Mouse (Mus musculus) kidney, adult 2 months (tissue): ENCODE data around the gene Snx11. TPM values are rescaled to one million over a fixed set of nuclear protein-coding genes. Genes with fewer than 3 reads are reported as not detected.
A peak's percentile ranks its signal among the peaks of the same experiment; 100 is the strongest.
"Not testable (repeated sequence)": the region's sequence is repeated elsewhere in the genome, so short reads cannot be mapped to it uniquely, and the experiment has no call there.

Experiments
- DNase-seq: peaks from one replicate; pipeline ENCODE4 v3.0.0; 2021
- H3K27ac ChIP-seq: fragments of 200-500 bp; 2 replicates; pipeline ENCODE4 v1.5.1; 2012; ENCODE audit warnings: low read depth, low read length, control low read depth, inconsistent platforms; ENCODE audit not compliant: insufficient read depth
- H3K27me3 ChIP-seq: fragments of 200-500 bp; replicated peaks from 2 replicates; pipeline ENCODE4 v1.6.1; 2012; ENCODE audit warnings: mild to moderate bottlenecking, moderate library complexity, low read length, inconsistent platforms; ENCODE audit not compliant: control insufficient read depth, insufficient read depth
- H3K36me3 ChIP-seq: fragments of 200-500 bp; 2 replicates; pipeline ENCODE4 v1.6.1; 2012; ENCODE audit warnings: mild to moderate bottlenecking, moderate library complexity, low read length, inconsistent platforms; ENCODE audit not compliant: control insufficient read depth, insufficient read depth
- H3K4me1 ChIP-seq: fragments of 200-500 bp; 2 replicates; pipeline ENCODE4 v1.6.1; 2011; ENCODE audit warnings: low read length; ENCODE audit not compliant: control insufficient read depth, insufficient read depth
- H3K4me3 ChIP-seq: fragments of 200-500 bp; 2 replicates; pipeline ENCODE4 v1.5.1; 2011; ENCODE audit warnings: mild to moderate bottlenecking, low read depth, low read length, control low read depth; ENCODE audit not compliant: insufficient read depth
- CTCF ChIP-seq: fragments of 200-500 bp; conservative IDR thresholded peaks from 2 replicates; pipeline ENCODE4 v1.5.1; 2011; ENCODE audit warnings: low read depth, mild to moderate bottlenecking, control low read depth, low read length, moderate library complexity, mixed read lengths; ENCODE audit not compliant: insufficient read depth, insufficient read length
- POLR2A ChIP-seq: fragments of 200-500 bp; IDR thresholded peaks from one replicate; pipeline ENCODE4 v1.6.1; 2011; ENCODE audit warnings: low read depth, low read length, control low read depth
- WGBS: fragments of 180-500 bp; shearing (Covaris S2); methylation state at CpG from one replicate; pipeline ENCODE4 v1.1.7; 2018; 5-methylcytosine and 5-hydroxymethylcytosine counted together
- polyA plus RNA-seq: library from polyadenylated mRNA; depleted of rRNA; stranded (reverse); fragments of >200 nt; gene quantifications from 2 replicates; pipeline ENCODE4 v1.2.3, GENCODE M21; 2012

The Snx11 gene
- polyA plus RNA-seq, 1 experiment = 13.7 TPM

- no peaks in the 10 kb centered on the region for H3K27me3 ChIP-seq
- no peak for DNase-seq
- no peaks in the 10 kb centered on the region for H3K36me3 ChIP-seq
- WGBS = 100% methylated on average over 2 of the region's 2 CpGs
- H3K27ac ChIP-seq = no peak overlapping the region
- H3K4me1 ChIP-seq = no peaks in the 10 kb centered on the region
- no peak for TF ChIP-seq CTCF
- no peak for TF ChIP-seq POLR2A
- H3K4me3 ChIP-seq = no peak overlapping the region
Observed at GRCm38 (mm10) chr11:96796081-96796480, 18.7 kb upstream of the Snx11 start.

DNA sequence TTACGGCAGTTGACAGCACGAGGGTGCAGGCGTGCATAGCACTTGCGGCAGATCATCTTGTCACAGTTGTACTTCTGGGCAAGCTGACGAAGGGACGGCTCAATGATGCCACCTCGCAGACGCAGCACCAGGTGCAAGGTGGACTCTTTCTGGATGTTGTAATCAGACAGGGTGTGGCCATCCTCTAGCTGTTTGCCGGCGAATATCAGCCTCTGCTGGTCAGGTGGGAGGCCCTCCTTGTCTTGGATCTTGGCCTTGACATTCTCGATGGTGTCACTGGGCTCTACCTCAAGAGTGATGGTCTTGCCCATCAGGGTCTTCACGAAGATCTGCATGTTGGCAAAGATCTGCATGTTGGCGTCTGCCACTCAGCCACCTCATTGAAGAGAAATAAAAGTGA, 18.1 kb upstream of the Snx11 start:
- no peak overlapping the region for H3K4me3 ChIP-seq
- no peaks in the 10 kb centered on the region for H3K4me1 ChIP-seq
- no peaks in the 10 kb centered on the region for H3K36me3 ChIP-seq
- no peaks in the 10 kb centered on the region for H3K27me3 ChIP-seq
- H3K27ac ChIP-seq = no peak overlapping the region
- no peak for DNase-seq
- WGBS = 93% methylated on average over 13 of the region's 13 CpGs
- no peak for TF ChIP-seq CTCF
- TF ChIP-seq POLR2A = no peak

DNA sequence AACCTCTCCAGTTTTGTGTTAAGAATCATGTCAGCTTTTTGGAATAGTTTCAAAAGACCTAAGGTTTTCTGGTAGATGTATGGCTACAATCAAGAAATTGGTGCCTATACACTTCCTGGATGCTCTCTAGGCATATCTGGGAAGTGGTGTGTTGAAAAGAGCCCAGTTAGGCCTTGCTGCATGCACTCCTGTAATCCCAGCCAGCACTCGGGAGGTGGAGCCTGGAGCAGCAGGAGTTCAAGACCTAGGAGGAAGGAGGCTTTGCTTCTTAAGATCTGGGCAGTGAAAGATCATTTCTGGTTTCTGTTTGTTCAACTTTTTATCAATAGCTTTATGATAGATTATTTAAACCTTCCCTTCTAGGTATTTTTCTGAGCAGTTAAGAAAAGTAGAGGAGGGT, 13.3 kb upstream of the Snx11 start:
- WGBS = 15% methylated on average over 1 of the region's 1 CpGs
- H3K4me1 ChIP-seq = peaks cover 6% of the 10 kb centered on the region
- H3K27me3 ChIP-seq = no peaks in the 10 kb centered on the region
- DNase-seq = no peak
- no peak overlapping the region for H3K27ac ChIP-seq
- TF ChIP-seq CTCF (no peak), POLR2A (no peak)
- H3K36me3 ChIP-seq = no peaks in the 10 kb centered on the region
- no peak overlapping the region for H3K4me3 ChIP-seq

GRCm38 (mm10) chr11:96789990-96790389, 12.6 kb upstream of the Snx11 start:
- Histone ChIP-seq H3K4me1 (peaks cover 6% of the 10 kb centered on the region), H3K27me3 (no peaks in the 10 kb centered on the region), H3K27ac (no peak overlapping the region), H3K36me3 (no peaks in the 10 kb centered on the region), H3K4me3 (peak overlapping the region; percentile 90)
- WGBS = 13% methylated on average over 5 of the region's 5 CpGs
- TF ChIP-seq POLR2A (no peak), CTCF (no peak)
- DNase-seq = no peak

- WGBS = 1% methylated on average over 92 of the region's 93 CpGs
- TF ChIP-seq POLR2A = peak; percentile 31
- TF ChIP-seq CTCF = no peak
- H3K27me3 ChIP-seq = no peaks in the 10 kb centered on the region
- H3K27ac ChIP-seq = peak within 1 kb of the TSS; percentile 94
- H3K36me3 ChIP-seq = no peaks in the 10 kb centered on the region
- peaks cover 6% of the 10 kb centered on the region for H3K4me1 ChIP-seq
- H3K4me3 ChIP-seq = peak within 1 kb of the TSS; percentile 90
- peak; percentile 96 for DNase-seq
Observed at GRCm38 (mm10) chr11:96788871-96789795, 11.8 kb upstream of the Snx11 start, which contains the start of gene Cbx1. TSS of gene Cbx1 (plus strand) at chr11:96789127.

DNA sequence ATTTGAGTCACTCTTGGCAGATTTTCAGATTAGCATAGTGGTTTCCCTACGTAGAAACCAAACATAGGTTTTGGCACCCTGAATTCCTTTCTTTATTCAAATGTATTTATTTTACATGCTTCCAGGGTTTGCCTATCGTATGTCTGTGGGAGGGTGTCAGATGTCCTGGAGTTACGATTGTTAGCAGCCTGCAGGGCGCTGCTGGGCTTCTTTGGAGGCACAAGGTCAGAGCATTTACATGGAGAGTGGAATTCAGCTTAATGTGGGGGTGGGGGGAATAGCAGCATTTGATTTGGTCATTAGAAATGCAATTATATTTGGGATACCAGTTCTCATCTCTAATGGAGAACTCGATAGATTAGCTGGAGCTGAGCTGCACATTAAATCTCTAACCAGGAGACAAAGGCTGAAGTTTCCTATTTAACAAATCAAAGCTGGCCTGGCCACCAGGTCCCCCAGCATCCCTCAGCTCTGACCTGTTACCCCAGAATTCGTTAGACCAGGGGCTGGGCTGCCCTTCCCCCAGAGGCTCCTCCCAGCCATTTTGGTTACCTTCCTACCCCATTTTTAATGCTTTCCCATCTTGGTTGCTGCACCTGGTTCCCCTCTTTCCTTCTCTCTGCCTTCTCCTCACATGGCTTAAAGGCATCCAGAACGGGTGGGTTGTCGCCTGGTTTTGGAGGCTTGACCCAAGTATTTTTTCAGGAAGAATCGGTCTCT, 9.5 kb upstream of the Snx11 start:
- Histone ChIP-seq H3K4me3 (no peak overlapping the region), H3K4me1 (peaks cover 6% of the 10 kb centered on the region), H3K27ac (no peak overlapping the region), H3K36me3 (no peaks in the 10 kb centered on the region), H3K27me3 (no peaks in the 10 kb centered on the region)
- WGBS = 62% methylated on average over 9 of the region's 9 CpGs
- TF ChIP-seq POLR2A (no peak), CTCF (no peak)
- no peak for DNase-seq

GRCm38 (mm10) chr11:96784847-96785246, 7.5 kb upstream of the Snx11 start:
- WGBS = 9% methylated on average over 7 of the region's 7 CpGs
- not testable (repeated sequence) for H3K27ac ChIP-seq, H3K36me3 ChIP-seq, H3K4me1 ChIP-seq, H3K27me3 ChIP-seq, H3K4me3 ChIP-seq
- peak; percentile 73 for DNase-seq
- peak; percentile 71 for TF ChIP-seq CTCF
